Mouse (Mus musculus): ENCODE data around the gene Oxsr1. TPM values are rescaled to one million over a fixed set of nuclear protein-coding genes. Genes with fewer than 3 reads are reported as not detected.

Gene Oxsr1
- total RNA-seq, 2 experiments from 2014 or later: 32.0 to 33.2 TPM

- no peak for DNase-seq (ENCODE audit: low spot score in 2 of 2)
These were observed 16.9 kb upstream of the Oxsr1 start for GRCm38 (mm10) chr9:119339106-119339505.

GRCm38 (mm10) chr9:119338350-119338749, 16.1 kb upstream of the Oxsr1 start:
- no peak for DNase-seq (ENCODE audit: low spot score in 2 of 2)

GRCm38 (mm10) chr9:119337842-119338241, 15.6 kb upstream of the Oxsr1 start:
- no peak for DNase-seq (ENCODE audit: low spot score in 2 of 2)

- no peak for DNase-seq (ENCODE audit: low spot score in 2 of 2)
These were observed 13.3 kb upstream of the Oxsr1 start for GRCm38 (mm10) chr9:119335571-119335970.

GRCm38 (mm10) chr9:119334834-119335233, 12.6 kb upstream of the Oxsr1 start:
- peak in 1 of 2 experiments; percentile 34 for DNase-seq (ENCODE audit: low spot score in 2 of 2)

GRCm38 (mm10) chr9:119334324-119334723, 12.1 kb upstream of the Oxsr1 start:
- no peak for DNase-seq (ENCODE audit: low spot score in 2 of 2)

GRCm38 (mm10) chr9:119330186-119330963, 8.1 kb upstream of the Oxsr1 start:
- DNase-seq (ENCODE audit: low spot score in 2 of 2): no peak

- DNase-seq (ENCODE audit: low spot score in 2 of 2): no peak
These were observed 6.3 kb upstream of the Oxsr1 start for GRCm38 (mm10) chr9:119328488-119328887.

GRCm38 (mm10) chr9:119324130-119324529, 1.9 kb upstream of the Oxsr1 start:
- DNase-seq (ENCODE audit: low spot score in 2 of 2): no peak

GRCm38 (mm10) chr9:119323260-119323645, 1.0 kb upstream of the Oxsr1 start:
- DNase-seq (ENCODE audit: low spot score in 2 of 2): no peak

- DNase-seq (ENCODE audit: low spot score in 2 of 2): peak in 1 of 2 experiments; percentile 42
These were observed 616 bp downstream of the Oxsr1 start for GRCm38 (mm10) chr9:119321392-119322229.

- DNase-seq (ENCODE audit: low spot score in 2 of 2): no peak
These were observed 1.3 kb downstream of the Oxsr1 start for GRCm38 (mm10) chr9:119320946-119321345.

- no peak for DNase-seq (ENCODE audit: low spot score in 2 of 2)
These were observed 1.8 kb downstream of the Oxsr1 start for GRCm38 (mm10) chr9:119320446-119320845.

GRCm38 (mm10) chr9:119318891-119319290, 3.3 kb downstream of the Oxsr1 start:
- DNase-seq (ENCODE audit: low spot score in 2 of 2): no peak

GRCm38 (mm10) chr9:119313096-119313495, 9.1 kb downstream of the Oxsr1 start:
- no peak for DNase-seq (ENCODE audit: low spot score in 2 of 2)

GRCm38 (mm10) chr9:119309067-119309466, 13.2 kb downstream of the Oxsr1 start:
- DNase-seq (ENCODE audit: low spot score in 2 of 2): no peak

GRCm38 (mm10) chr9:119305863-119306262, 16.4 kb downstream of the Oxsr1 start:
- no peak for DNase-seq (ENCODE audit: low spot score in 2 of 2)

GRCm38 (mm10) chr9:119298563-119298962, 23.7 kb downstream of the Oxsr1 start:
- DNase-seq (ENCODE audit: low spot score in 2 of 2): no peak

GRCm38 (mm10) chr9:119297696-119298095, 24.5 kb downstream of the Oxsr1 start:
- no peak for DNase-seq (ENCODE audit: low spot score in 2 of 2)

GRCm38 (mm10) chr9:119290791-119291190, 31.4 kb downstream of the Oxsr1 start:
- no peak for DNase-seq (ENCODE audit: low spot score in 2 of 2)

GRCm38 (mm10) chr9:119280894-119281682, 41.1 kb downstream of the Oxsr1 start:
- no peak for DNase-seq (ENCODE audit: low spot score in 2 of 2)

All from layer of hippocampus, postnatal 14 days (tissue).